Mouse (Mus musculus): ENCODE measurements at regions not wholly inside any gene's neighbourhood (a gene's known extent, or its start where the extent isn't known, plus 50 kb on each side); places are given as distances from the start of the nearest gene placed in this dataset.
A peak's percentile ranks its signal among the peaks of the same experiment; 100 is the strongest.

- DNase-seq (ENCODE audit: extremely low spot score, low spot score): no peak
Measured at GRCm38 (mm10) chr14:64511300-64511699, 407.2 kb downstream of the Prss52 start.

GRCm38 (mm10) chr14:64512726-64513125 is 408.6 kb downstream of the Prss52 start:
- DNase-seq (ENCODE audit: extremely low spot score, low spot score): no peak

DNA sequence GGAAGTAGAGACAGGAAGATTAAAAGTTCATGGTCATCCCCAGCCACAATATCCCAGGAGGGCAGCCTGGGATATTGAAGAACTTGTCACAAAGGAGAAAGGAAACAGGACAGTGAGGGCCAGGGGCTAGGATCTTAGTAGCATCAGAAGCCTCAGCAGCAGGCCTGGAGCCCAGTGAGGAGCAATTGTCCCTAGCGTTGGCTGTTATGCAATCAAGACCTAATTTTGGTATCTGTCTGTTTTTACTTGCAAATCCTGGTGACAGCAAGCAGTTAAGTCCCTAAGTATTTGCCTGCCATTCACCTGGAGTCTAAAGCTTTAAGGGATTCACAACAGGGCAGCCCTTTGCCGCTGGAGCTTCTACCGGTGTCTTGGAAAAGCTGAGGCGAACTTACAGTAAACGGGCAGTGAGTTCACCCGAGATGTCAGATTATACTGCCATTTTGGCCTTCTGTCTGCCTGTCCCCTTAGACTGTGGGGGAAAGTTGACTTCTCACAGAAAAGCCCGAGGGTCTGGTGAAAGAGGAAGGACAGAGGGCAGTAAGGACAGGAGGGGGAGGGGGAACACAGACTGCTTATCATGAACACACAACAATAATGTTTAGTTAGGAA is 413.6 kb downstream of the Prss52 start:
- DNase-seq (ENCODE audit: extremely low spot score, low spot score): no peak

GRCm38 (mm10) chr14:64524641-64525040 is 420.6 kb downstream of the Prss52 start:
- DNase-seq (ENCODE audit: extremely low spot score, low spot score): no peak

GRCm38 (mm10) chr14:64525302-64526078 is 421.4 kb downstream of the Prss52 start:
- no peak for DNase-seq (ENCODE audit: extremely low spot score, low spot score)

- DNase-seq (ENCODE audit: extremely low spot score, low spot score): no peak
Measured at GRCm38 (mm10) chr14:64530541-64530940, 426.5 kb downstream of the Prss52 start.

GRCm38 (mm10) chr14:64531221-64531949 is 427.3 kb downstream of the Prss52 start:
- no peak for DNase-seq (ENCODE audit: extremely low spot score, low spot score)

- DNase-seq (ENCODE audit: extremely low spot score, low spot score): no peak
Measured at GRCm38 (mm10) chr14:64532351-64532750, 428.3 kb downstream of the Prss52 start.

DNA sequence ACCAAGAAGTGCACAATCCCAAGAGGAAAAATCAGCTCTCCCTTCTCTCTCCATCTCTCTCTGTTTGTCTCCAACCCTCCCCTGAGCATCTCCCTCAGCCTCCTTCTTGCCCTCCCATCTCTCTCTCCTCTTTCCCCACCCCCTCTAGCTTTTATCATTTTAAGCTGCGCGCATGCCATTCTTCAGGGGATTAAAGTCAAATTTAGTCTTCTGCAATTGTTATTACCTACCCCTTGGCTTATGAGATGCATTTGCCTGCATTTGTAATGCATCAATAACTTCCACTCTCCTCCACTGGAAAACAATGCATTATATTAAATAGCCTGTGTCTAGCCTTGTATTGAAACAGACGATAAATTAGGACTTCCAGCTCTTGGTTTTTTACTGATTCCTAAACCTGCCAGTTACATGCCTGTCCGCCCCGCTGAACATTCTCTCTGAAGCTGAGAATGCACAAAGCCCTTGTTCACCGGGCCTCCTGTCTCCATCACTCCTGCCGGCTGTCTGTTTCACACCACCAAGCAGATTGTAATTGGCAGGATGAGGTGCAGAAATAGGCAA is 429.6 kb downstream of the Prss52 start:
- DNase-seq (ENCODE audit: extremely low spot score, low spot score): no peak

GRCm38 (mm10) chr14:64534194-64534593 is 430.1 kb downstream of the Prss52 start:
- DNase-seq (ENCODE audit: extremely low spot score, low spot score): no peak

DNA sequence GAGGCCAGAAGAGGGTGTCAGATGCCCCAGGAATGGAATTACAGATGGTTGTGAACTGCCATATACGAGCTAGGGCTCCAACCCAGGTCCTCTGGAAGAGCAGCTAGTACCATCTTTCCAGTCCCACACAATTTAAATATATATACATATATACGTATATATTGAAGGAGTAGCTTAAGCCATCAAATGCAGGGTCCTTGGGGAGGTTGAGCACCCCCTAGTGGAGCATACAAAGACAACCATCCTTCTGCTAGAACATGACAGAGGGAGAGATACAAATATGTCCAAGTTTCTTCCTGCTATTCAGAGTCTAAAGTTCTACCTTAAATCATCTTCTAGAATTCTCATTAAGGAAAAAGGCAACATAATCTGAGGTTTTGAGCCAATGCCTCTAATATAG is 435.4 kb downstream of the Prss52 start:
- DNase-seq (ENCODE audit: extremely low spot score, low spot score): no peak

DNA sequence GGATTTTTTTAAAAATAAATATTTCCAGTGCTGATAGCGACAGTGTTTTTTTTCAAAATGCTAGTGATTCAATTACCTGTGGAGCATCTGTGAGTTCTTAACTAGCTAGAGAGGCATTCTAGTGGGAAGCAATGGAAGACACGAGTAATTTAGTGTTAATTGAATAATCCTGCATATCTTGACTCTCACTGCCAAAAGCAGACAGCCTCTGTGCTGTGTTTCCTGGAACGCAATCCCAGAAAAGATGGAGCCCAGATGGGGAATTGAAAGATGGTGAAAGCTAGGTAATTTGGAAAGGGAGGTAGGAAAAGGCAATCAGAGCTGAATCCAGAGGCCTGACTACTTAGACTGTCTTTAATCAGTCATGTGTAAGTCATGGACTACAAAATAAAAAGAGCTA is 441.0 kb downstream of the Prss52 start:
- DNase-seq (ENCODE audit: extremely low spot score, low spot score): no peak

DNA sequence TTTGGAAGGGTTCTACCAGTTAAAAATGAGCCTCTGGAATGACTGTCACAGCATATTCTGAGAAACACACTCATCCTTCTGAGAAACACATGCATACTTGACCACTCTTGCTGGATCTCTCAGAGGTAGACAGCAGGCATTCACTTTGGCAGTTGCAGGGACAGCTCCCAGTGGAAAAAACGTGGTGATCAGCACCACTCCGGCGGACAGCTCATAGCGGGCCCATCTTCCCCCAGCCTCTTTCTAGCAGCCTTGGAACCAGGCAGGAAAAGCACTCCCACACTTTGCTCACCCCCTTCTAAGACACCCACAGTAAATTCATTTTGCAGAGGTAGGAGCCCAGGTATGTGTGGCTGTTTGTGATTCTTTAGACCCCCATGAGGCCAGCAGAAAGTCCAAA is 442.7 kb downstream of the Prss52 start:
- DNase-seq (ENCODE audit: extremely low spot score, low spot score): peak; percentile 61

GRCm38 (mm10) chr14:64552951-64553350 is 448.9 kb downstream of the Prss52 start:
- no peak for DNase-seq (ENCODE audit: extremely low spot score, low spot score)

DNA sequence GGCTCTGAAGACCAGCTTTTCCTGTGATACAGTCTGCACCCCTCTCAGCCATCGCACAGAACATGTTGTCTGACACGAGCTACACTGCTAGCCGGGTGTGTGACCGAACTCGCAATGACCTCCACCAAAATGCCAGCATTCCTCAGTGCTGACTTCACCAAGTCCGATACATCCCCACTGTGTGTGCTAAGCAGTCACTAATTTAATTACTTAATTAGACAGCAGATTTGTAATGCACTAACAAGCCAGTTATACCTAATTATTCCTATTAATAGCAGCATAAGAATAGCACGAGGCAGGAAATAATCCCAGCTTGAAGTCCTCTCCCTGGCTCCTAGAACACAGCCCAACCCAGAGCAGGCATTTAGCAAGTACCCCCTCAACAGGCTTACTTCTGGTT is 452.0 kb downstream of the Prss52 start:
- DNase-seq (ENCODE audit: extremely low spot score, low spot score): no peak

- DNase-seq (ENCODE audit: extremely low spot score, low spot score): no peak
Measured at GRCm38 (mm10) chr14:64557453-64557852, 453.4 kb downstream of the Prss52 start.

DNA sequence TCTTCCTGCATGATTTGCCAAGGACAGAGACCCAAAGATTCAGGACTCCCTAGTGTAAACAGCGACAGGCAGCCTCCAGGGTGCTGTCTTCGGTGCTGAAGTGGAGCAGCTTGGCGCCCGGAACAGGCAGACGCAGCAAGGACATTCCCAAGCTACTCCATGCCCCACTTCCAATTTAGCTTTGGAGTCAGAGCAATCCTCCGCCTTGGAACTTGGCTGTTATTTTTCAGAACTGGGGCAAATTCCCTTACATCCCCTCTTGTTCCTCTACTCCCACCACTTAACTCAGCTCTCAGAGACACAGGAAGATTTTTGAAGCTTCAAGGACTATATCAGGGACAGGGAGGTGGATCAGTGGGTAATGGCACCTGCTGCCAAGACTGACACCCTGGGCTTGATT is 464.6 kb downstream of the Prss52 start:
- DNase-seq (ENCODE audit: extremely low spot score, low spot score): peak; percentile 60

GRCm38 (mm10) chr14:64570951-64571350 is 466.9 kb downstream of the Prss52 start:
- DNase-seq (ENCODE audit: extremely low spot score, low spot score): no peak

- DNase-seq (ENCODE audit: extremely low spot score, low spot score): no peak
Measured at GRCm38 (mm10) chr14:64572756-64573155, 468.7 kb downstream of the Prss52 start.

- DNase-seq (ENCODE audit: extremely low spot score, low spot score): no peak
Measured at GRCm38 (mm10) chr14:64573773-64574172, 469.7 kb downstream of the Prss52 start.

GRCm38 (mm10) chr14:64574277-64574676 is 470.2 kb downstream of the Prss52 start:
- no peak for DNase-seq (ENCODE audit: extremely low spot score, low spot score)

- no peak for DNase-seq (ENCODE audit: extremely low spot score, low spot score)
Measured at GRCm38 (mm10) chr14:64574773-64575172, 470.7 kb downstream of the Prss52 start.
